Mouse (Mus musculus): ENCODE measurements around the gene Spint5. TPM values are rescaled to one million over a fixed set of nuclear protein-coding genes. Genes with fewer than 3 reads are reported as not detected.
A peak's percentile ranks its signal among the peaks of the same experiment; 100 is the strongest.

The Spint5 gene
- total RNA-seq, 2 experiments from 2014 or later = not detected

DNA sequence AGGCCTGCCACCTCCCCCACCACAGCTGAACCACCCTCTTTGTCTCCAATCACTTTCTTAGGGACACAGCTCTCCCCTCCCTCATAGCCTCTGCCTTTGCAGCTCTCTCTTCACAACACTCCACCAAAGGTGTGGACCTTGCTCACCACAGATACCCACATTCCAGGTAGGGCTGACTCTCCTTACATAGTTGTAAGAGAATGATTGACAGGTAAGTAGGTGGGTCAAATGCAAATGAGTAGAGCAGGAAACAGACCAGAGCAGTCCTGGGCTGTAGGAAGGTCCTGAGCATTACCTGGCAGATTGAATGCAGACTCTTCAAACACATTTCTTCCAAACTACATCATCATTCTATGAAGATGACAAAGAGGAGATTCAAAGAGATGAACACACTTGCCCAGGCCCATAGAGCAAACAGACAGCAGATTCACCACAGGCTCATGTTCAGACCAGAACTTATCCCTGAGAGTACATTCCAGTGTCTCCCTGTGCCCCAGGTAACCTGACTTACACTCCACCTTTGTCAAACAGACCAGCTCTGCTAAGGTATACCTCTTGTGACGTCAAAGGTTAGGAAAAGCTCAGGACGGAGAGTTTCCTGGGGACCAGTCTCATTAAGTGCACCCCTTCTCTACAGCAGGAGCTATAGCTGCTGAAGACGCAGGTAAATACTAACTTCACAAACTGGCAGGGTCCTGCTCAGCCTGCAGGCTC, 22.4 kb downstream of the Spint5 start:
- no peak for DNase-seq

DNA sequence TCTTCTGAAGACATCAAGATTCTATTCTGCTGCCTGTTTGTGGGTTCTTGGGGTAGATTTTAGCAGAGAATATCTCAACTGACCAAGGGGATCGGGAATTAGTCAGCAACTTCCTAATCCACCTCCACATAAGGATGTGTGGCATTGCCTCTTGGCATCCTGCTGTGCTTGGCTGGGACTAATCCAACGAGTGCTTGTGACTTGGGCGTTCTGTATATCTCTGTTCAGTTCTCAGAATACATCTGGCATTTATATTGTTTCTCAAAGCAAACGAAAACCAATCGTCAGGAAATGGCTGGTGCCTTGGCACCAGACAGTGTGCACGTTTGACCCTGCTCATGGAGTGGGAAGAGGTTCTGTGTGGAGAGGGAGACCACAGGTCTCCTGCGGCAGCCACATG, 24.8 kb downstream of the Spint5 start:
- DNase-seq = no peak

DNA sequence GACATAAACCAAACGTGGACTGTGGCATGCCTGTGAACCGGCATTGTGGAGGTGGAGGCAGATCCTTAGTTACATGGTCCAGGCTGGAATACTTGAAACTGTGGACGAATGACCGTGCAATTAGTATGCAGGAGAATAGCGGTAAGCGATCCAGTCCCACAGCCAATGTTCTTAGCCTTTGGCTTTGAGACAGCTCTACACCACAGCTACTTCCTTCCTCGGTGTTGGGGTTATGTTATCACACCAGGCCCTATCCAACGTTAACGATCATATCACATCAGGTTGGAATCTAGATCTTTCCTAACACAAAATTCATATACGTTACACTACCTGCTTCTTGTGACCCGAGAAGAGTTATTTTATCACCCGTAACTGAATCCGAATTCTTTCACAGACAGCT, 29.9 kb downstream of the Spint5 start:
- DNase-seq = no peak

DNA sequence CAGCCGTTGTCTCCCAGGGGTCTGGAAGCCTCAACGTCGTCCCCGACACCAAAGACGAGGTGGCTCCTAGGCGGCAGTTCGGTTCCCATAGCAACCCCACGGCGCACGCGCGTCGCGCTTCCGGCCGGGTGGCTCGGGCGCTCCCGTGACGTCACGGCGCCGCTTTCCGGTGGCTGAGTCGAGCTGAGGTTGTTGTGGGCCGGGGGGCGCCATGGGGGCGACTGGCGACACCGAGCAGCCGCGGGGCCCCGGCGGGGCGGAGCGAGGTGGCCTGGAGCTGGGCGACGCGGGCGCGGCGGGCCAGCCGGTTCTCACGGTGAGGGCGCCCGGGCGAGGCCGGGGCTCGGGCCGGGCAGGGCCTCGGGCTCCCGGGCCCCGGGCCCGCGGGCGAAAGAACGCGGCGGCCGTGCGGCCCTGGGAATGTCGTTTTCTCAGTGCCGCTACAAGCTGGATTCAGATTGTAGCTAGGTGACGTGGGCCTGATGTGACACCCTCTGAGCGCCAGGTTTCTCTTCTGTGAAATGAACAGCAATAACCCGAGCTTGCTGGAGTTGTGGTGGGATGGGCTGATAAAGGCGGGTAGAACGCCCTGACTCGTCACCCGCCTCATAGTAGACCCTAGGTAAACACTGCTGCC, 30.9 kb downstream of the Spint5 start, which contains the start of the genes Wfdc3 and Dnttip1:
Gene Wfdc3, minus strand, starts transcription at position 89 of the 637 bp plus-strand sequence.
Gene Dnttip1, plus strand, starts transcription at position 141 of the 637 bp plus-strand sequence.
- DNase-seq = peak; percentile 94

DNA sequence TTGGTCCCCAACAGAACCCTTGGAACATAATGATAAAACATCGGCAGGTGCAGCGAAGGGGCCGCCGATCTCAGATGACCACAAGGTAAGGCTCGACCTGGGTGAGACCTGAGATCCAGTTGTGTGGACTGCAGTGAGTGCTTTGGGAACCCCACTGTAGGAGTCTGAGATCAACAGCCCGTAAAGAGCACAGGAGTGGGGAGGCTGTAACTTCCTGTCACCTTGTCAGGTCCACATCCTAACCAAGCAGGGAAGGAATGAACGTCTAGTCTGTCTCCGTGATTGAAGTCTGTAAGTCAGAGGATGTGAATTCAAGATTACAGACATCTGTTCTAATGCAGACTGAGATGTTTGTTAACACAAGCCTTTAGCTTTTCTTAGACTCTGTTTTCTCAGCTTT, 31.6 kb downstream of the Spint5 start:
- DNase-seq = no peak

DNA sequence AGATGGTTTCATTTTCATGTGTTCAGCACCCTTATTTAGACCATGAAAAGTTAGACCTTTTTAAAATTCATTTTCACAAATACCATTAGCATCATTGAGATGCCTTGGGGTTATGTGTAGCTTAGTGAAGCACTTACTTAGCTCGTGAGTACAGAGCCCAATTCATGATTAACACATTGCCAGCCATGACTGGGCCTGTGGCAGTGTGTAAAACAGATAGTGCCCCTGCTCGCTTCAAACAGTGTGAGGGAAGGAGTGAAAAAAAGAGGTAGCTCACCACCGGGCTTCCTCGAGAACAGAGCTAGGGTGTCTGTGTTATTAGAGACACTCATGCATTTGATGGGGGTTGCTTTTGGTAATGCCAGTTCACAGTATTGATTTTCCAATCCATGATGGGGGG, 33.1 kb downstream of the Spint5 start:
- no peak for DNase-seq

DNA sequence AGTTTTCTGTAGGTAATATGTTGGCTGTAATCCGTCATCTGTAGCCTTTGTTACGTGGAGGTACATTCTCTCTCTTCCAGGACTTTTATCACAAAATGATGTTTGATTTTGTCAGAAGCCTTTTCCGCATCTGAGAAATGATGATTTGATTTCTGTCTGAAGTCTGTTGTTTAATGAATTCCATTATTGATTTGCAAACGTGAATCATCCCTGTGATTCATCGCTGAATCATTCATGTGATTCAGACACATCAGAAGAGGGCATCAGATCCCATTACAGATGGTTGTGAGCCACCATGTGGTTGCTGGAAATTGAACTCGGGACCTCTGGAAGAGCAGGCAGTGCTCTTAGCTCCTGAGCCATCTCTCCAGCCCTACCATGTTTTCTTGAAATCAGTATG, 33.9 kb downstream of the Spint5 start:
- no peak for DNase-seq

DNA sequence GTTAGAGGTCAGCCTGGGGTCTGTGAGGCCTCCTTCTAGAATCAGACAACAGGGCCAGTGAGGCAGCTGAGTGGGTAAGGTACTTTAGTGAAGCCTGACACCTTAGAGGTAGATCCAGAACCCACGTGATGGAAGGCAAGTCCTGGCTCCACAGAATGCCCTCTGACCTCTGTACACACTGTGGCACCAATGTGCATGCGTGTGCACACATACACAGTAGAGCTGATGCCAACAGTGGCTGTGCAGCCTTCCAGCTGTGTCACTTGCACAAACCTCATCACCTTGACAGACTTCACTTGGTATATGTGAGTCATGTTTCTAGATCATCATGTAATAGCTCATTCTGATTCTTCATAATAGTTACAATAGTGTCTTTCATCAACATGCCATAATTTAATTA, 37.3 kb downstream of the Spint5 start:
- no peak for DNase-seq

DNA sequence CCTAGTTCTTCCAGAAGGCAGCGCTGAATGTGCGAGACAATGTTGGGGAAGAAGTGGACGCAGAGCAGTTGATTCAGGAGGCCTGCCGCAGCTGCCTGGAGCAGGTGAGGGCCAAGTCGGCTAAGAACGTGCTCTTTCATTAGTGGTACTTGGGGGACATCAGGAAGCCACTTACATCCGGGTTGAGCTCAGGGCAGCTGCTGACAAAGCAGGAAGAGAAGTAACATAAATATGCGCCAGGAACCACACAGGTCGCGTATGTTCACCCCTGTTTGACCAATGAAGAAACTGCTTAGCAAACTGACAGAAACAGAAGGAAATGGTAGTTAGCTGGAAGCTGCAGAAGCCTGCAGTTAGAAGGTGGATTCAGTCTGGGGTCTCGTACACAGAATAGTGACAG, 39.0 kb downstream of the Spint5 start:
- DNase-seq = no peak

DNA sequence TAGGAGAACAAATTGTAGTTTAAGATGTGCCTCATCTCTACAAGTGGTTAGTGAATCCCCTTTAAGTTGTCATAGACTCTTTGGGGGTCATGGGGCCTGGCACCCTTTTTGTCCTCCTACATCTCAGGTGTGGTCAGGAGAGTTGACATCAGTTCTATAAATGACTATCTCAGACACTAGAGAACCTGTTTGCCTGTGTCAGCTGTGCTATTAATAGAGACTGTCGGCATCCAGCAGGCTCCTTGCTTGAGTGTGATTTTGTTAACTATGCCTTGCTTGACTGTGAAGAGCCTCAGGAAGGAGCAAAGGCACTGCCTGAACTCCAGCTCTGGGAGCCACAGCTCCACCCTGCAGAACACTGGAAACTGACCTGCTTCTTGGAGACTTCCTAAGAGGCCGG, 39.7 kb downstream of the Spint5 start:
- no peak for DNase-seq

DNA sequence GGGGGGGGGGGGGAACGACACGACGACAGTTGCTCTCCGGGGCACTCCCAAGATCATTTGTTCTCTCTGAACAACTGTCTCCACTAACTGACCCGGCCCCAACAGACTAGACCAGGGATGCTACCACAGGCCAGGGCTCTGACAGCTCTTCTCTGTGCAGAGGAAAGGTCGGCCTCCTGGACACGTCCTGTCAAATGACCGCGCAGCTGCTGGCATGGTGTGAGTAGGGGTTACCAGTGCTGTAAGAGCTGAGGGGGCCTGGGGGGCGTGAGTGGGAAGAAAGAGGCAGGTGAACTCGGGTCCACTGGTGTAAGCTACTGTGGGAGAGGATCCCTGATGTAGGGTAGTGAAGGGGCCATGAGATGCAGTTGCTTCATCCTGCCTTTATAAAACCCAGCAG, 42.7 kb downstream of the Spint5 start:
- no peak for DNase-seq

DNA sequence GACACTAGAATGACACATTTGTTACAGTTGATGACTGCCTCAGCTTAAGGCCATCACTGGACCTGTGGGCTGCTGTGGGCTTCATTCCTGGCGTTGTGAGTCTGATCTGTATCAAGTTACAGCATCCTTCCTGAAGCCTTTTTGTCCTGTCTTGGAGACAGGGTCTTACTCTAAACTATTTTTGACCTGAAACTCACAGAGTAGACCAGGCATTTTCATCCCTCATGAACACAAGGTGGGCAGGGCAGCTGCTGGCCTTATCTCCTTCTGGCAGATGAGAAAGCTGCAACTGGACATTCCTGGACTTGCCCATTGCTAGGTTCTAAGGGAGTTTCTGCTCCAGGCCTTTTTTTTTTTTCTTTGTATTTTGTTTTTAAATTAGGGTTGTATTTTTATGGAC, 43.6 kb downstream of the Spint5 start:
- no peak for DNase-seq

DNA sequence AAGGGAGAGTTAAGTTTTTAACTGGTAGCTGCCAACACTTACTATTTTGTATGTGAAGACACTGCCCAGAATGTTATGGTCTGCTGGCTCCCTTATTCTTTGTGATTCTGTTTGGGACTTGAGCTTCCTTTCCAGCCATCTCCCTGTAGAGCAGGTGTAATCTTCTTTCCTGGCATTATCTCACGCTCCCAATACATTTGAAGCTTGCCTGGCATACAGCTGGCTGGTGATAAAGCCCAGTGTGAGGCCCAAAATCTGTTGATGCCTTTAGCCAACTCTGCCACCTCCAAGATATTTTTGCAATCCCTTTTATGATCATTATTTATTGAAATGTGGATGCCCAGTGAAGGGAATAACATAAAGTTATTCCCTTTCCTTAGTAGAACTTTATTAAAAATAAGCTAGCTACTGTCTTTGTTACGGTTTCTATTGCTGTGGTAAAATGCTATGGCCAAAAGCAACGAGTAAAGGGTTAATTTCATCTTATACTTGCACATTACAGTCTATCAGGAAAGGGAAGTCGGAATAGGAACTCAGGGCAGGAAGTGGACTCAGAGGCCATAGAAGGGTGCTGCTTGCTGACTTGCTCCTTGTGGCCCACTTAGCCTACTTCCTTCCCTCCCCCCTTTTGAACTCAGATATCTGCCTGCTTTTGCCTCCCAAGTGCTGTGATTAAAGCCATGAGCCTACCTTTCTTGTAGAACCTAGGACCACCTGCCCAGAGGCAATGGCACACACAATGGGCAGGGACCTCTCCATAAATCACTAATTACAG, 45.1 kb downstream of the Spint5 start:
- DNase-seq = no peak

DNA sequence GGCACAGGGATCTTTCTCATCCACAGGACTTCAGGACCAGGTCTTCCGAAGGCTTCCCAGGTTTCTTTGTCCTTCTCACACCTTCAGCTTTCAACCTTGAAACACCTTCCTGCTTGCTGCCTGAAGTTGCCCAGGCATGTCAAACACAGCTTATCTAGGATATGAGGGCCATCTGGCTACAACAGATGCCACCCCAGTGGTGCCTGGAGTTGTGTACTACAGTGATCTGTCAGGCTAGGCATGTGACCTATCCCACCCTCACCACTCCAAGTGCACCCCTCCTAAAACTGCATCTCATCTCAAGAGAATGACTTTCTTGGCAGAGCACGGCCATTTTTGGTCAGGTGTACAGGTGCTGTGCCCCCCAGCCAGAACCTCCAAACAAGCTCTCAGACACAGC, 46.4 kb downstream of the Spint5 start:
- no peak for DNase-seq

DNA sequence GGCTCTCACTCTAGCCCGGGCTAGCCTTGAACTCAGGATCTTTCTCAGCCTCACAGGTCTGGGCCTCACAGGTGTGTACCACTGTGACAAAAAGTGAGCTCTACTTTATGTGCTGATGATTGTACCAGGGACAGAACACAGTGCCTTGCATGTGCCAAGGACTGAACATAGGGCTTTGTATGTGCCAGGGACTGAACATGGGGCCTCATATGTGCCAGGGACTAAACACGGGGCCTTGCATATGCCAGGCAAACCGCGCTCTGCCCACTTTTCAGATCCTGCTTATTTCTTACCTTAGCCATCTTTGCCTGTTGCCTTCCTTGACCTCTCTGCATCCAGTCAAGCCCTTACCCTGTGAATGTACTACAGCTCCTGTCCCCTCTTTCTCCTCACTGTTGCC, 46.9 kb downstream of the Spint5 start:
- no peak for DNase-seq

DNA sequence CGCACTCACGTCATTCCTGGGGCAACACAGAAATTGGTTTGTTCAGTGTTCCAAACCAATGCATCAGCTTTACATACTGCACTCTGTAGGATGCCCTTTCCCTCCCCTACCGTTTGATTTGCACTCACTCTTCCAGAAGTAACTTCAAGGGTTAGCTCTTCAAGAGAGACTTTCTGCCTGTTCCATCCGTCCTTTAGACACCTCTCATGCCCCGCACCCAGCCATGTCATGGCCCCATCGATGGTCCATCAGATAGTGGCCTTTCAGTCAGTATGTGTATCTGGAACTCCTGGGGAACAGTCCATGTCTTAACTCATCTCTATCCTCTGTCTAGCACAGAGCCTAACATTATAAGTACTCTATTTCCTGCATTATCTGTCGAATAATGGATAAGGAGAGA, 47.5 kb downstream of the Spint5 start:
- no peak for DNase-seq

DNA sequence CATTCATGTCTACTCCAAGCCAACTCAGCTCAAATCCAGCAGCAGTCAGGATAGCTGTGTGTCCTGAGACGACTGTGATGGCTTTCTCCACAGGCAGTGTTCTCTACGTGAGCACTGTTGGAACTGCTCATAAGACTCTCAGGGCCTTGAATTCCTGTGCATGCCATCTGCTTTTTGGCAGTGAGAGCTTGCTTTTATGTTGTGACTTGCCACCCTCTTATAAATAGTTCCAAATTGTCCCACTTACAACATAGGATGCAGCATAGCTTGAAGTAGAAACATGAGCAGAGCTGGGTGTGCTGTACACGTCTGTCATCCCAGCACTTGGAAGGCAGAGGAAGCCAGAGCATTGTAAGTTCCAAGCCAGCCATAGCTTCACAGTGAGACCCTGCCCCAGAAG, 50.7 kb downstream of the Spint5 start:
- DNase-seq = no peak

Other genes starting within 250 kb of the Spint5 start
- not detected for gene Trp53tg5, start 241.6 kb upstream of the Spint5 start, total RNA-seq (2021)
- 100 to 1,000 TPM; 108 to 110 TPM for gene Dbndd2, start 229.2 kb upstream of the Spint5 start, total RNA-seq (2021)
- gene Pigt, start 217.8 kb upstream of the Spint5 start, total RNA-seq (2021) = 10 to 100 TPM; 76.6 to 84.5 TPM
- gene Wfdc2, start 152.9 kb upstream of the Spint5 start, total RNA-seq (2021) = not detected
- gene Spint3, start 141.8 kb upstream of the Spint5 start, total RNA-seq (2021) = not detected
- gene Wfdc6a, start 129.9 kb upstream of the Spint5 start, total RNA-seq (2021) = not detected
- not detected for gene Eppin, start 121.7 kb upstream of the Spint5 start, total RNA-seq (2021)
- gene Wfdc6b, start 101.8 kb upstream of the Spint5 start, total RNA-seq (2021) = not detected
- not detected for gene Wfdc8, start 101.7 kb upstream of the Spint5 start, total RNA-seq (2021)
- gene Wfdc16, start 76.5 kb upstream of the Spint5 start, total RNA-seq (2021) = not detected
- not detected for gene Wfdc10, start 59.3 kb upstream of the Spint5 start, total RNA-seq (2021)
- not detected for gene Wfdc9, start 58.7 kb upstream of the Spint5 start, total RNA-seq (2021)
- gene Wfdc11, start 41.2 kb upstream of the Spint5 start, total RNA-seq (2021) = not detected
- gene Wfdc13, start 30.2 kb upstream of the Spint5 start, total RNA-seq (2021) = not detected
- gene Spint4, start 16.8 kb upstream of the Spint5 start, total RNA-seq (2021) = not detected
- 1 to 10 TPM; 1.5 to 2.2 TPM for gene Wfdc3, start 30.6 kb downstream of the Spint5 start, total RNA-seq (2021)
- 10 to 100 TPM; 34.0 to 37.7 TPM for gene Dnttip1, start 30.7 kb downstream of the Spint5 start, total RNA-seq (2021)
- 1 to 10 TPM; 1.2 to 1.5 TPM for gene Ube2c, start 54.6 kb downstream of the Spint5 start, total RNA-seq (2021)
- not detected for gene Tnnc2, start 64.7 kb downstream of the Spint5 start, total RNA-seq (2021)
- gene Snx21, start 70.5 kb downstream of the Spint5 start, total RNA-seq (2021) = 10 to 100 TPM; 36.7 to 44.0 TPM
- 10 to 100 TPM; 27.8 to 28.2 TPM for gene Acot8, start 89.6 kb downstream of the Spint5 start, total RNA-seq (2021)
- gene Zswim3, start 89.8 kb downstream of the Spint5 start, total RNA-seq (2021) = 1 to 10 TPM; 8.2 to 8.6 TPM
- 10 to 100 TPM; 21.6 to 23.0 TPM for gene Zswim1, start 107.4 kb downstream of the Spint5 start, total RNA-seq (2021)
- gene Spata25, start 113.2 kb downstream of the Spint5 start, total RNA-seq (2021) = not detected
- gene Ctsa, start 117.6 kb downstream of the Spint5 start, total RNA-seq (2021) = 10 to 100 TPM; 92.9 to 93.4 TPM
- gene Neurl2, start 118.2 kb downstream of the Spint5 start, total RNA-seq (2021) = 1 to 10 TPM; 1.8 to 2.7 TPM
- gene Pltp, start 142.4 kb downstream of the Spint5 start, total RNA-seq (2021) = 10 to 100 TPM; 66.9 to 70.7 TPM
- 10 to 100 TPM; 41.2 to 44.1 TPM for gene Pcif1, start 164.0 kb downstream of the Spint5 start, total RNA-seq (2021)
- 10 to 100 TPM; 23.8 to 29.7 TPM for gene Zfp335, start 196.5 kb downstream of the Spint5 start, total RNA-seq (2021)
- 1 to 10 TPM; 2.0 to 2.9 TPM for gene Mmp9, start 225.5 kb downstream of the Spint5 start, total RNA-seq (2021)
- gene Slc12a5, start 245.5 kb downstream of the Spint5 start, total RNA-seq (2021) = 100 to 1,000 TPM; 398 to 404 TPM